Mouse (Mus musculus) adrenal gland, postnatal 0 days (tissue): ENCODE measurements around the gene Olfr94. TPM values are rescaled to one million over a fixed set of nuclear protein-coding genes. Genes with fewer than 3 reads are reported as not detected.

ENCODE experiments used
- polyA plus RNA-seq: library from polyadenylated mRNA; unstranded; fragments of >200 nt; fragmentation: Nextera tagmentation; extraction: Ambion mirVana; gene quantifications from 2 replicates; pipeline ENCODE4 v1.2.1, GENCODE M21; 2015

Gene Olfr94
- not detected in 2 replicates for polyA plus RNA-seq

DNA sequence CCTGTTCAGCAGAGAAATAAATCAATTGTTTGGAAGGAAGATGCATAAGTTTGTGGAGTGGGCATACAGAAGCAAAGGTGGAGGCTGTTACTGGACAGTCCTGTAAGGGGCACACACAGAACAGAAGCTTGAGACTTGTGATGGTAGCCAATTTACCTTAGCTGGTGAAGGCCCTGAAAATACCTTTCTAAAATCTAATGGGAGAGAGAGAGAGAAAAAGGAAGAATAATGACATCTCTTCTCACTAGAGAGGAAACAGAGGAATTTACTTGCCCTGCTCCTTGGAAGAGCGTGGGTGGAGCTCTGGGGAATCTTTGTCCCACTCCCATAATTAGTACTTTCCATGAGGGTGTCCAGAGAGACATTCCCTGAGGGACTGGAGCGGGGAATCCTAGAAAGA lies at the start of gene Olfr94:
Gene Olfr94, minus strand, starts transcription at position 101 of the 400 bp plus-strand sequence.

DNA sequence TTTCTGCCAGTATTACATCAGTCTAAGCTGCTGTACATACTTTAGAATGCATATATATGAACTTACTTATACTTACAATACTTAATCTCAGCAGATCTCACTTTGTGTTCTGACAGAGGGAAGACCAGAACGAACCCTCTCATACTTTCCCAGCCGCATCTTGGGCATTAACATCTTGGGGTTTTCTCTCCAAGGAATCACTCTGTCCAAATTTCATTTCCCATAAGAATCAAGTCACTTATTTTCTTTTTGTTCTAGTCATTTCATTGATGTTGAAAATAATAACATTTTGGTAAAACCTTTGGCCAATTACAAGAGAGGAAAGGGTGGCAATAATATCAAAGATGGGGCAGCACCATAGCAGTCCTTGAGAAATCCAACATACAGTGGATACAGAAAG lies 36.4 kb upstream of the Olfr94 start, which contains the start of gene Olfr97:
Gene Olfr97, minus strand, starts transcription at position 101 of the 400 bp plus-strand sequence.

DNA sequence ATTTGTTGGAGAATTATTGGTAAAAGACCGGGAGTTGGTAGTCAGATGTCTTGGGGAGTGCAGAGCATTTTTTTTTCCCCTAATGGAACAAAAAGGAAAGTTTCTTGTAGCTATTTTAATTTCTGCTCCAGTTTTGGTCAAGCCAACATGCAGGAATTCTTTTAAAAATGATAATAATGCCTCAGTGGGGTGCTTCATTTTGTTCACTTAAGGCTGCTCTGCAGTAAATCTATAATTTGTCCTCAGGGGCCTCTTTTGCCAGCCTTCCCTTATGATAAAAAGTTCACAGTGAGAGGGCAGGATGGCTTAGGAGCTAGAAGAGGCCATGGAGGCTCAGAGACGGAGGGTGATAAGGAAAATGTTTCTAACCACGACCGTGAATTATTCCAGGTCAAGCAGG lies 19.1 kb upstream of the Olfr94 start, which contains the start of gene Olfr96:
Gene Olfr96, plus strand, starts transcription at position 301 of the 400 bp plus-strand sequence.

DNA sequence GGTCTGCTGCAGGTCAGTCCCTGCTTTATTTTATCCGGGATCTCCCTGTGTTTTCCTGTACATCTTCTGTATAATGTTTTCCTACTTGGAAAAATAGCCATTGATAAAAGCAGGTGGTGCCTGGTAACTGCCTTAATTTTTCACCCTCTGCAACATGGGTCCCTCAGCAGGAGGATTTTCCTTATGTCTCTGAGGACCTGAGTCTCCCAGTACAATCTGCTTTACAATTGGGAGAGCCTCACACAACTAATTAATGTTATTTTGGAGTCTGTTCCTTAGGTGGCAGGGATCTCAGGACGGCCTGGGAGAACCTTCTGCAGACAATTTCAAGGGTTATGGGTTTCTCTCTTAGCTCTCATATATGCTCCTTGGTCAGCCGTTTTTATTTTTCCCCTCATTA lies 12.2 kb upstream of the Olfr94 start, which contains the start of gene Olfr95:
Gene Olfr95, minus strand, starts transcription at position 101 of the 400 bp plus-strand sequence.

DNA sequence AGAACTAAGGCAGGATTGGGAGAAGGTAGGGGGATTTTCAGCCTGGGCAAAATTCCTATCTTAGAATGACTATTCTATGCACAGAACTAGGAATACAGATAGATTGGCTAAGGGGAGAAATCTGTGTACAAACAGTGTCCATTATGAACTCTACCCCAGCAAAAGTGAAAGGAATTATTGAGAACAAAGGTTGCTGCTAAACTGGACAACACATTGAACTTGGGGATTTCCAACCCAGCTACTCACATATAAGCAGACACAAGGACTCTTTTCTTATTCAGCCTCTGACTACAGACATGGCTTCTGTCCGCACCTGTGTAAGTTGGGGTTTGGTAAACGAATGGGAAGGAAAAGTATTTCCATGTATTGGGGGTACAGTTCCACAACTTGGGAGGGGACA lies 7.1 kb downstream of the Olfr94 start, which contains the start of gene Ubd:
Gene Ubd, plus strand, starts transcription at position 237 of the 400 bp plus-strand sequence.

DNA sequence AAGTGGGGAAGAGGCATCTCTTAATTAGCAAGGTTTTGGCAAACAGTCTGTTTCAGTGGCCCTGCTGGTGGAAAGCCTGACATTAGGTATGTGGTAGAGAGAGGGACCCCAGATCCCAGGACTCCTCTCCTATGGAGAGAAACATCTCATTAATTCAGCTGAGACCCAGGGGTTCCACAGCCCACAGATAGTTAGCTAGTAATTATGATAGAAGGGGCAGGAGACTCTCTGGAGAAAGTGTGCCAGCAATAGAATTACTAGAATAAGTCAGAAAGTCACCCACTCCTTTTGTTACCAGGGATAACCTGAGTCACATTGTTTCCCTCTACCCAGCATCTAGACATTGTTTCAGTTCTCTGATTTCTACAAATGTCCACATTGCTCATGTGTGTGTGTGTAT lies 39.4 kb downstream of the Olfr94 start, which contains the start of gene Olfr93:
Gene Olfr93, minus strand, starts transcription at position 101 of the 400 bp plus-strand sequence.

Other genes with a start within 250 kb of the Olfr94 start
- 115 and 189 TPM in 2 replicates for gene Ppp1r11, start 249.3 kb downstream of the Olfr94 start, polyA plus RNA-seq
- gene Znrd1, start 242.4 kb downstream of the Olfr94 start, polyA plus RNA-seq, result 64.6 and 73.7 TPM in 2 replicates
- gene Znrd1as, start 242.4 kb downstream of the Olfr94 start, polyA plus RNA-seq, result 6.8 and 8.3 TPM in 2 replicates
- not detected in 2 replicates for gene 2410137M14Rik, start 219.8 kb downstream of the Olfr94 start, polyA plus RNA-seq
- 0.12 TPM in 1 of 2 replicates, not detected in the other for gene H2-M5, start 211.5 kb downstream of the Olfr94 start, polyA plus RNA-seq
- gene Zfp57, start 199.8 kb downstream of the Olfr94 start, polyA plus RNA-seq, result 14.6 and 21.4 TPM in 2 replicates
- 0.06 TPM in 1 of 2 replicates, not detected in the other for gene Mog, start 177.6 kb downstream of the Olfr94 start, polyA plus RNA-seq
- gene Gabbr1, start 155.0 kb downstream of the Olfr94 start, polyA plus RNA-seq, result 10.0 and 17.7 TPM in 2 replicates
- gene Olfr90, start 112.5 kb downstream of the Olfr94 start, polyA plus RNA-seq, result not detected in 2 replicates
- 0.09 TPM in 1 of 2 replicates, not detected in the other for gene Olfr91, start 102.7 kb downstream of the Olfr94 start, polyA plus RNA-seq
- not detected in 2 replicates for gene Olfr92, start 80.9 kb downstream of the Olfr94 start, polyA plus RNA-seq
- gene Olfr93, start 39.5 kb downstream of the Olfr94 start, polyA plus RNA-seq, result not detected in 2 replicates
- 0.25 TPM in 1 of 2 replicates, not detected in the other for gene Ubd, start 7.1 kb downstream of the Olfr94 start, polyA plus RNA-seq
- gene Olfr95, start 12.1 kb upstream of the Olfr94 start, polyA plus RNA-seq, result not detected in 2 replicates
- gene Olfr96, start 19.2 kb upstream of the Olfr94 start, polyA plus RNA-seq, result not detected in 2 replicates
- not detected in 2 replicates for gene Olfr97, start 36.3 kb upstream of the Olfr94 start, polyA plus RNA-seq
- not detected in 2 replicates for gene Olfr98, start 62.8 kb upstream of the Olfr94 start, polyA plus RNA-seq
- 9.3 and 9.7 TPM in 2 replicates for gene H2-M3, start 69.2 kb upstream of the Olfr94 start, polyA plus RNA-seq
- not detected in 2 replicates for gene Olfr99, start 82.5 kb upstream of the Olfr94 start, polyA plus RNA-seq
- not detected in 2 replicates for gene Olfr101, start 103.3 kb upstream of the Olfr94 start, polyA plus RNA-seq
- gene Olfr102, start 116.1 kb upstream of the Olfr94 start, polyA plus RNA-seq, result not detected in 2 replicates
- gene Olfr103, start 138.7 kb upstream of the Olfr94 start, polyA plus RNA-seq, result not detected in 2 replicates
- gene Olfr104-ps, start 158.6 kb upstream of the Olfr94 start, polyA plus RNA-seq, result not detected in 2 replicates
- not detected in 2 replicates for gene Olfr105-ps, start 178.0 kb upstream of the Olfr94 start, polyA plus RNA-seq
- not detected in 2 replicates for gene Olfr106-ps, start 189.4 kb upstream of the Olfr94 start, polyA plus RNA-seq
- not detected in 2 replicates for gene Olfr107, start 198.2 kb upstream of the Olfr94 start, polyA plus RNA-seq
- not detected in 2 replicates for gene Olfr108, start 244.5 kb upstream of the Olfr94 start, polyA plus RNA-seq